Mouse (Mus musculus): ENCODE results near the gene Bicra. TPM values are rescaled to one million over a fixed set of nuclear protein-coding genes. Genes with fewer than 3 reads are reported as not detected.
A peak's percentile ranks its signal among the peaks of the same experiment; 100 is the strongest.

Gene Bicra
- total and polyA plus RNA-seq, 3 experiments = 0.81 to 14.1 TPM; not detected in 1

- DNase-seq (ENCODE audit: low read depth, low spot score) = no peak
- Histone ChIP-seq H3K9ac (ENCODE audit: control insufficient read depth, low read depth, low read length, poor library complexity, severe bottlenecking) (peak overlapping the region; percentile 98; the same call in 1 of the 2 replicates), H3K4me3 (ENCODE audit: control insufficient read depth in 1 of 2, insufficient read depth in 1 of 2, low read depth in 2 of 2, low read length in 2 of 2) (peak overlapping the region in 1 of 2 experiments; percentile 98; a peak in 2 of 4 replicates), H3K27ac (ENCODE audit: control insufficient read depth, low read depth, low read length) (no peak overlapping the region), H3K9me3 (replicated peaks; ENCODE audit: insufficient read depth, low read length) (no peaks in the 10 kb centered on the region), H3K36me3 (ENCODE audit: control insufficient read depth in 1 of 2, insufficient read depth in 2 of 2, low read length in 2 of 2) (peaks cover 4 to 34% of the 10 kb centered on the region in 2 experiments; a peak in 3 of 4 replicates), H3K27me3 (ENCODE audit: control insufficient read depth in 1 of 2, insufficient read depth in 2 of 2, low read length in 2 of 2) (no peaks in the 10 kb centered on the region), H3K4me1 (ENCODE audit: control insufficient read depth in 1 of 2, insufficient read depth in 2 of 2, low read length in 2 of 2) (peaks cover 7 to 27% of the 10 kb centered on the region in 2 experiments), H3K79me2 (ENCODE audit: control insufficient read depth, insufficient read depth, low read length, poor library complexity) (peaks cover 25% of the 10 kb centered on the region)
- no peak for TF ChIP-seq MXI1 (IDR thresholded peaks at IDR 0.05; ENCODE audit: low read depth, low read length)
- TF ChIP-seq GABPA (IDR thresholded peaks at IDR 0.05; ENCODE audit: low read depth, low read length) = no peak
- TF ChIP-seq GATA1 (IDR thresholded peaks at IDR 0.05; ENCODE audit: low read depth, low read length) = no peak
- TF ChIP-seq ZMIZ1 (IDR thresholded peaks at IDR 0.05; ENCODE audit: low read depth, low read length) = no peak
- no peak for TF ChIP-seq ELF1 (IDR thresholded peaks at IDR 0.05; ENCODE audit: low read depth, low read length)
- no peak for TF ChIP-seq NELFE (IDR thresholded peaks at IDR 0.05; ENCODE audit: low read depth, low read length)
- no peak for TF ChIP-seq HCFC1 (IDR thresholded peaks at IDR 0.05; ENCODE audit: low read depth, low read length)
- no peak for TF ChIP-seq TCF12 (IDR thresholded peaks at IDR 0.05; ENCODE audit: low read depth, low read length)
- TF ChIP-seq UBTF (IDR thresholded peaks at IDR 0.05; ENCODE audit: borderline replicate concordance, insufficient read depth, low read depth, low read length) = no peak
- TF ChIP-seq SIN3A (IDR thresholded peaks at IDR 0.05; ENCODE audit: low read length) = no peak
- TF ChIP-seq BHLHE40 (IDR thresholded peaks at IDR 0.05; ENCODE audit: borderline replicate concordance, low read depth, low read length) = no peak
These were observed 103.4 kb downstream of the Bicra start for GRCm38 (mm10) chr7:15944311-15944710.

DNA sequence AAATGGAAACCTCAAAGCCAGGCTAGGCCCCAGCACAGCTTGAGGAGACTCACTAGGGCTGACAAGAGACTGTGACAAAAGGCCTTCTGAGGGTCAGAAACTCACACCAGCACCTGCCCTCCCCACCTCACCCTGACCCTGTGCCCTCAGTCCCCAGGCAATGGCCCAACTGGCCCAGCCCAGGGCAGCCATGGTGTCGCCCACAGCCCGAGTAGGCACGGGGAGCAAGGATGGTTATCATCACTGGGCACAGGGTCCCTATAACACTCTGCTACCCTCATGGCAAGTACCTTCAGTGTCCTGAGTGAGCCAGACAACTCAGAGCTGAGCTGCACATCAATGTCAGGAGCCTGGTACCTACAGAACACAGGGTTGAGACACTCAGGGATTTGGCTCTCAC, 109.1 kb downstream of the Bicra start:
- H3K4me3 ChIP-seq (ENCODE audit: control insufficient read depth in 1 of 2, insufficient read depth in 1 of 2, low read depth in 2 of 2, low read length in 2 of 2) = no peak overlapping the region
- no peak overlapping the region for H3K9ac ChIP-seq (ENCODE audit: control insufficient read depth, low read depth, low read length, poor library complexity, severe bottlenecking)
- H3K27ac ChIP-seq (ENCODE audit: control insufficient read depth, low read depth, low read length) = no peak overlapping the region
- no peak for DNase-seq (ENCODE audit: low read depth, low spot score)
- H3K4me1 ChIP-seq (ENCODE audit: control insufficient read depth in 1 of 2, insufficient read depth in 2 of 2, low read length in 2 of 2) = no peaks in the 10 kb centered on the region
- H3K36me3 ChIP-seq (ENCODE audit: control insufficient read depth in 1 of 2, insufficient read depth in 2 of 2, low read length in 2 of 2) = peaks cover 0 to 14% of the 10 kb centered on the region in 2 experiments; a peak in 2 of 4 replicates
- no peaks in the 10 kb centered on the region for H3K9me3 ChIP-seq (replicated peaks; ENCODE audit: insufficient read depth, low read length)
- no peaks in the 10 kb centered on the region for H3K27me3 ChIP-seq (ENCODE audit: control insufficient read depth in 1 of 2, insufficient read depth in 2 of 2, low read length in 2 of 2)
- H3K79me2 ChIP-seq (ENCODE audit: control insufficient read depth, insufficient read depth, low read length, poor library complexity) = peaks cover 5% of the 10 kb centered on the region
- TF ChIP-seq MAFK (IDR thresholded peaks at IDR 0.05; ENCODE audit: borderline replicate concordance, low read depth, low read length) (no peak), MEF2A (IDR thresholded peaks at IDR 0.05; ENCODE audit: extremely low read depth, insufficient replicate concordance, low read depth, low read length, poor library complexity, severe bottlenecking) (no peak), RAD21 (IDR thresholded peaks at IDR 0.05; ENCODE audit: low read depth, low read length) (no peak), ZC3H11A (IDR thresholded peaks at IDR 0.05; ENCODE audit: low read depth, low read length) (no peak), ETS1 (IDR thresholded peaks at IDR 0.05; ENCODE audit: low read depth, low read length) (no peak), ZMIZ1 (IDR thresholded peaks at IDR 0.05; ENCODE audit: low read depth, low read length) (no peak), HCFC1 (IDR thresholded peaks at IDR 0.05; ENCODE audit: low read depth, low read length) (no peak), GABPA (IDR thresholded peaks at IDR 0.05; ENCODE audit: low read depth, low read length) (no peak), USF1 (IDR thresholded peaks at IDR 0.05; ENCODE audit: low read depth, low read length) (no peak)

Measured in MEL (cell line).